Mouse (Mus musculus): ENCODE results near the gene Atp2b4.

Atp2b4 gene

GRCm38 (mm10) chr1:133650288-133651055 is 150.4 kb downstream of the Atp2b4 start:
- no peak for DNase-seq

Data from kidney, postnatal 25 days (tissue).